In the genomic region with DNA sequence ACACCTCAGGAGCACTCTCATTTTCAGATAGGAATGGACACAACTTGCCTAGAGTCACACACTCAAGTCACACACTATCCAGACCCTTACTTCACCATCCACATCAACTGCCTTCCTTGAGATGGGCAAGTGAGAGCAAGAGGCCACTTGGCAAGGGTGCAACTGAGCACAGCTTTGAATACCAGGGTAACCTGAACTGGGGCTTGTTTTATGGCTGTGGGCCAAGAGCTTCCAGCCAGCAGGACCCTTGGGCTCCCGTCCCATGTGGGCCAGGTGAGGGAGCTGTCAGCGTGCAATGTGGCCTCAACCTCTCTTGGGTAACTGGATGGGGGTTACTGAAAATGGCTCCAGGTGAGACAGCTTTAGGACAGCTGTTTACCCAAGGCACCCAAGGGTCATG, we compare ENCODE assay signal across 22 mouse cellular contexts. TPM values are rescaled to one million over a fixed set of nuclear protein-coding genes. Genes with fewer than 3 reads are reported as not detected.
"Had no signal": no experiment of that assay in that cellular context is flagged by ENCODE, and none has a peak within 500 bp of the region (broad histone marks: within the 10 kb centered on the region; RNA-seq: fewer than 3 reads in every experiment).

No protein-coding gene starts in this region.

- H3K4me3 ChIP-seq: limb, embryonic 10.5 days; limb, embryonic 13.5 days; liver, embryonic 12.5 days; liver, embryonic 15.5 days; lung, embryonic 15.5 days; megakaryocyte, embryonic 14.5 days; midbrain, embryonic 10.5 days; midbrain, embryonic 13.5 days; myocyte; neural tube, embryonic 13.5 days; stomach, embryonic 15.5 days had no signal

- H3K4me1 ChIP-seq: limb, embryonic 13.5 days; liver, embryonic 12.5 days; liver, embryonic 15.5 days; lung, embryonic 15.5 days; stomach, embryonic 15.5 days had no signal

- H3K4me2 ChIP-seq: limb, embryonic 13.5 days; liver, embryonic 12.5 days; liver, embryonic 15.5 days; lung, embryonic 15.5 days; midbrain, embryonic 13.5 days; neural tube, embryonic 13.5 days; stomach, embryonic 15.5 days had no signal

- DNase-seq: liver; lung, postnatal 10 days; lung, postnatal 36 days; retina, postnatal 1 day; right cerebral cortex, postnatal 25 days; spleen, adult 18-20 months; thymus, postnatal 25 days had no signal

- H3K27ac ChIP-seq: limb, embryonic 10.5 days; limb, embryonic 13.5 days; liver, embryonic 12.5 days; liver, embryonic 15.5 days; lung, embryonic 15.5 days; midbrain, embryonic 10.5 days; midbrain, embryonic 13.5 days; neural tube, embryonic 13.5 days; stomach, embryonic 15.5 days had no signal

- H3K9me3 ChIP-seq: limb, embryonic 10.5 days; limb, embryonic 13.5 days; liver, embryonic 12.5 days; liver, embryonic 15.5 days; lung, embryonic 15.5 days; megakaryocyte, embryonic 14.5 days; midbrain, embryonic 10.5 days; midbrain, embryonic 13.5 days; neural tube, embryonic 13.5 days; stomach, embryonic 15.5 days had no signal

- H3K9ac ChIP-seq: limb, embryonic 13.5 days; liver, embryonic 12.5 days; liver, embryonic 15.5 days; lung, embryonic 15.5 days; midbrain, embryonic 13.5 days; neural tube, embryonic 13.5 days; stomach, embryonic 15.5 days had no signal

- ATAC-seq: intestine, embryonic 16.5 days; liver, embryonic 12.5 days; midbrain, embryonic 13.5 days; midbrain, embryonic 16.5 days had no signal

- H3K36me3 ChIP-seq: limb, embryonic 10.5 days; limb, embryonic 13.5 days; liver, embryonic 12.5 days; liver, embryonic 15.5 days; lung, embryonic 15.5 days; midbrain, embryonic 10.5 days; midbrain, embryonic 13.5 days; neural tube, embryonic 13.5 days; stomach, embryonic 15.5 days had no signal

RNA-seq across cellular contexts. Expression of a gene that starts 5.0 kb away (rescaled TPM):
- total RNA-seq: monocyte, adult 5-6 weeks; neutrophil, adult 5-6 weeks had no signal

RNA-seq across cellular contexts. Expression of a gene that starts 28.8 kb away (rescaled TPM):
- total RNA-seq: monocyte, adult 5-6 weeks; neutrophil, adult 5-6 weeks had no signal

RNA-seq across cellular contexts. Expression of a gene that starts 28.8 kb away (rescaled TPM):
- total RNA-seq: monocyte, adult 5-6 weeks had no signal
- polyA plus RNA-seq: liver, embryonic 12.5 days; liver, embryonic 15.5 days had no signal
